Mouse (Mus musculus) embryonic fibroblast, embryonic 13.5 days (primary cell): ENCODE measurements around the gene Gm13212.
"Not testable (repeated sequence)": the region's sequence is repeated elsewhere in the genome, so short reads cannot be mapped to it uniquely, and the experiment has no call there.

Experiments used
- CTCF ChIP-seq: IDR thresholded peaks from 2 replicates; pipeline ENCODE4 v1.5.1; 2011; ENCODE audit warnings: mild to moderate bottlenecking, control low read depth, low read length, moderate library complexity, borderline replicate concordance; ENCODE audit not compliant: insufficient read depth
- POLR2A ChIP-seq: IDR thresholded peaks from 2 replicates; pipeline ENCODE4 v1.6.1; 2011; ENCODE audit warnings: low read depth, mild to moderate bottlenecking, control low read depth, low read length, moderate library complexity

DNA sequence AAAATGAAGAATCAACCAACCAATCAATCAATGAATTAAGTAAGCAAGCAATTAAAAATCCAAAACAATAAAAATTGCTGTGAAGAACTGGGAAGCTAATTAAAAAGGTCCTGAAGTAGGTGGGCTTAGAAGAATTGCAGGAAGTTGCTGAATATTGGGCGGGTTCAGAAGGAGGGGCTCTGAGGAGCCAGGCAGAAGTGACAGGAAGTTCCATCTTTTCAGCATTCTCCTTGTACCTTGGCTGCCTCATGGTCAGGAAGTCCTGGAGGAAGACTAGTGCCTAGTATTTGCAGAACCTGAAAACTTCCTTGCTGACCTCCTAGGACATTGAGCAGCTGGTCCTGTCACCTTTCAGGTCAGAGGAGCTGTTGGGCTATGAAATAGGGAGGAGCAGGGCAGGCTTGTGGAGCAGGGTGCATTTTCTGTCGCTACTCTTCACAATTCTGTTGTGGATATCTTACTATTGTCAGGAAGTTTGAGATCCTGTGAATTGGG is 89.4 kb downstream of the Gm13212 start:
- not testable (repeated sequence) for TF ChIP-seq CTCF, POLR2A
